Mouse (Mus musculus): Measurements from ENCODE around the gene Tagln. TPM values are rescaled to one million over a fixed set of nuclear protein-coding genes. Genes with fewer than 3 reads are reported as not detected.
A peak's percentile ranks its signal among the peaks of the same experiment; 100 is the strongest.

Gene Tagln
- polyA plus RNA-seq, 1 experiment = 103 TPM

- TF ChIP-seq POLR2A (IDR thresholded peaks at IDR 0.05; ENCODE audit: low read depth, low read length) (no peak), CTCF (IDR thresholded peaks at IDR 0.05; ENCODE audit: extremely low read depth, insufficient read depth, insufficient read length, insufficient replicate concordance) (no peak)
- DNase-seq (ENCODE audit: low read depth in 1 of 2, low spot score in 2 of 2) = no peak
- Histone ChIP-seq H3K4me1 (ENCODE audit: control insufficient read depth, insufficient read depth, insufficient read length) (no peaks in the 10 kb centered on the region), H3K4me3 (ENCODE audit: extremely low read depth, insufficient read depth, insufficient read length) (no peak overlapping the region), H3K36me3 (ENCODE audit: control insufficient read depth, insufficient read depth, low read length) (peaks cover 22% of the 10 kb centered on the region), H3K27ac (ENCODE audit: insufficient read depth, low read length) (no peak overlapping the region), H3K27me3 (ENCODE audit: control insufficient read depth, insufficient read depth, low read length) (no peaks in the 10 kb centered on the region)
- 9% methylated on average over 1 of the region's 1 CpGs for WGBS
These were observed 3.9 kb downstream of the Tagln start for GRCm38 (mm10) chr9:45931958-45932357.

- no peak for DNase-seq (ENCODE audit: low read depth in 1 of 2, low spot score in 2 of 2)
- Histone ChIP-seq H3K27ac (ENCODE audit: insufficient read depth, low read length) (no peak overlapping the region), H3K36me3 (ENCODE audit: control insufficient read depth, insufficient read depth, low read length) (peaks cover 33% of the 10 kb centered on the region), H3K27me3 (ENCODE audit: control insufficient read depth, insufficient read depth, low read length) (no peaks in the 10 kb centered on the region), H3K4me1 (ENCODE audit: control insufficient read depth, insufficient read depth, insufficient read length) (no peaks in the 10 kb centered on the region), H3K4me3 (ENCODE audit: extremely low read depth, insufficient read depth, insufficient read length) (no peak overlapping the region)
- WGBS = 84% methylated on average over 5 of the region's 5 CpGs
- TF ChIP-seq CTCF (IDR thresholded peaks at IDR 0.05; ENCODE audit: extremely low read depth, insufficient read depth, insufficient read length, insufficient replicate concordance) (no peak), POLR2A (IDR thresholded peaks at IDR 0.05; ENCODE audit: low read depth, low read length) (no peak)
These were observed 6.6 kb downstream of the Tagln start for GRCm38 (mm10) chr9:45929285-45929684.

GRCm38 (mm10) chr9:45919895-45920294 is 16.0 kb downstream of the Tagln start:
- peaks cover 43% of the 10 kb centered on the region for H3K36me3 ChIP-seq (ENCODE audit: control insufficient read depth, insufficient read depth, low read length)
- no peaks in the 10 kb centered on the region for H3K27me3 ChIP-seq (ENCODE audit: control insufficient read depth, insufficient read depth, low read length)
- H3K4me1 ChIP-seq (ENCODE audit: control insufficient read depth, insufficient read depth, insufficient read length) = no peaks in the 10 kb centered on the region
- H3K27ac ChIP-seq (ENCODE audit: insufficient read depth, low read length) = 0 out of 2 replicates have a peak overlapping the region, but pooled peaks have one; percentile 18
- 93% methylated on average over 1 of the region's 1 CpGs for WGBS
- H3K4me3 ChIP-seq (ENCODE audit: extremely low read depth, insufficient read depth, insufficient read length) = no peak overlapping the region
- TF ChIP-seq POLR2A (IDR thresholded peaks at IDR 0.05; ENCODE audit: low read depth, low read length) (no peak), CTCF (IDR thresholded peaks at IDR 0.05; ENCODE audit: extremely low read depth, insufficient read depth, insufficient read length, insufficient replicate concordance) (no peak)
- no peak for DNase-seq (ENCODE audit: low read depth in 1 of 2, low spot score in 2 of 2)

- Histone ChIP-seq H3K4me3 (ENCODE audit: extremely low read depth, insufficient read depth, insufficient read length) (no peak overlapping the region), H3K27ac (ENCODE audit: insufficient read depth, low read length) (peak overlapping the region; percentile 14; the same call in 1 of the 2 replicates), H3K36me3 (ENCODE audit: control insufficient read depth, insufficient read depth, low read length) (peaks cover 53% of the 10 kb centered on the region), H3K27me3 (ENCODE audit: control insufficient read depth, insufficient read depth, low read length) (no peaks in the 10 kb centered on the region), H3K4me1 (ENCODE audit: control insufficient read depth, insufficient read depth, insufficient read length) (no peaks in the 10 kb centered on the region)
- no peak for DNase-seq (ENCODE audit: low read depth in 1 of 2, low spot score in 2 of 2)
- TF ChIP-seq CTCF (IDR thresholded peaks at IDR 0.05; ENCODE audit: extremely low read depth, insufficient read depth, insufficient read length, insufficient replicate concordance) = no peak
- no peak for TF ChIP-seq POLR2A (IDR thresholded peaks at IDR 0.05; ENCODE audit: low read depth, low read length)
- 87% methylated on average over 5 of the region's 5 CpGs for WGBS
These were observed 18.6 kb downstream of the Tagln start for GRCm38 (mm10) chr9:45917041-45917934.

GRCm38 (mm10) chr9:45915659-45916058 is 20.2 kb downstream of the Tagln start:
- TF ChIP-seq CTCF (IDR thresholded peaks at IDR 0.05; ENCODE audit: extremely low read depth, insufficient read depth, insufficient read length, insufficient replicate concordance) (no peak), POLR2A (IDR thresholded peaks at IDR 0.05; ENCODE audit: low read depth, low read length) (no peak)
- Histone ChIP-seq H3K27ac (ENCODE audit: insufficient read depth, low read length) (no peak overlapping the region), H3K36me3 (ENCODE audit: control insufficient read depth, insufficient read depth, low read length) (peaks cover 52% of the 10 kb centered on the region), H3K27me3 (ENCODE audit: control insufficient read depth, insufficient read depth, low read length) (no peaks in the 10 kb centered on the region), H3K4me1 (ENCODE audit: control insufficient read depth, insufficient read depth, insufficient read length) (no peaks in the 10 kb centered on the region), H3K4me3 (ENCODE audit: extremely low read depth, insufficient read depth, insufficient read length) (no peak overlapping the region)
- no peak for DNase-seq (ENCODE audit: low read depth in 1 of 2, low spot score in 2 of 2)
- WGBS = 91% methylated on average over 2 of the region's 2 CpGs

- H3K4me1 ChIP-seq (ENCODE audit: control insufficient read depth, insufficient read depth, insufficient read length) = peaks cover 5% of the 10 kb centered on the region
- peak in 1 of 2 experiments; percentile 51 for DNase-seq (ENCODE audit: low read depth in 1 of 2, low spot score in 2 of 2)
These were observed 24.2 kb downstream of the Tagln start for GRCm38 (mm10) chr9:45911673-45912072.

GRCm38 (mm10) chr9:45910995-45911394 is 24.9 kb downstream of the Tagln start:
- 89% methylated on average over 3 of the region's 3 CpGs for WGBS
- Histone ChIP-seq H3K27ac (ENCODE audit: insufficient read depth, low read length) (no peak overlapping the region), H3K4me1 (ENCODE audit: control insufficient read depth, insufficient read depth, insufficient read length) (peaks cover 5% of the 10 kb centered on the region), H3K36me3 (ENCODE audit: control insufficient read depth, insufficient read depth, low read length) (peaks cover 44% of the 10 kb centered on the region), H3K27me3 (ENCODE audit: control insufficient read depth, insufficient read depth, low read length) (no peaks in the 10 kb centered on the region), H3K4me3 (ENCODE audit: extremely low read depth, insufficient read depth, insufficient read length) (no peak overlapping the region)
- TF ChIP-seq POLR2A (IDR thresholded peaks at IDR 0.05; ENCODE audit: low read depth, low read length) (no peak), CTCF (IDR thresholded peaks at IDR 0.05; ENCODE audit: extremely low read depth, insufficient read depth, insufficient read length, insufficient replicate concordance) (no peak)
- DNase-seq (ENCODE audit: low read depth in 1 of 2, low spot score in 2 of 2) = no peak

More at GRCm38 (mm10) chr9:45911673-45912072, 24.2 kb downstream of the Tagln start:
- H3K36me3 ChIP-seq (ENCODE audit: control insufficient read depth, insufficient read depth, low read length) = peaks cover 44% of the 10 kb centered on the region
- no peak for TF ChIP-seq POLR2A (IDR thresholded peaks at IDR 0.05; ENCODE audit: low read depth, low read length)
- peak; percentile 57; the same call in 1 of the 2 replicates for TF ChIP-seq CTCF (IDR thresholded peaks at IDR 0.05; ENCODE audit: extremely low read depth, insufficient read depth, insufficient read length, insufficient replicate concordance)
- H3K27ac ChIP-seq (ENCODE audit: insufficient read depth, low read length) = no peak overlapping the region
- WGBS = 66% methylated on average over 1 of the region's 1 CpGs
- no peak overlapping the region for H3K4me3 ChIP-seq (ENCODE audit: extremely low read depth, insufficient read depth, insufficient read length)
- H3K27me3 ChIP-seq (ENCODE audit: control insufficient read depth, insufficient read depth, low read length) = no peaks in the 10 kb centered on the region

All from spleen, adult 2 months (tissue).